Mouse (Mus musculus): ENCODE data around the gene Zfp287. TPM values are rescaled to one million over a fixed set of nuclear protein-coding genes. Genes with fewer than 3 reads are reported as not detected.
A peak's percentile ranks its signal among the peaks of the same experiment; 100 is the strongest.

The Zfp287 gene
- polyA plus RNA-seq, 1 experiment from 2014 or later: 1.2 TPM

DNA sequence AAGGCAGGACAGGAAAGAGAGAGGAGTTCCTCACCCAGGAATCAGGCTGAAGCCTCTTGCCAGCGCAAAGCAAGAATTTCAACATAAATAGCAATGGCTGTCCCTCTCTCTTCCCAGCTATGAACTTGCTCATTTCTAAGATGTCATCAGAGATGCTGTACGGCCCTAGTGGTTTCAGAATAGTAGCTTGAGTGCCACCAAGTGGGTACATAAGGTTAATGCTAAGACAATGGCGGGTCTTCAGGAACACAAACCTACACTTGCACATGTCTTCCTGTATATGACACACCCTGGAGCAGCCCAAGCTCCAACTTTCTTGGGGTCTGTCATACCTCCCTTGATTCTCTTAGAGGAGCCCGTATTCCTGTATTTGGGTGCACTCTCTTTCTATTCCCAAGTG lies 32.0 kb downstream of the Zfp287 start:
- H3K4me1 ChIP-seq: no peaks in the 10 kb centered on the region
- H3K27ac ChIP-seq: no peak overlapping the region
- no peak overlapping the region for H3K4me3 ChIP-seq
- H3K36me3 ChIP-seq: no peaks in the 10 kb centered on the region
- H3K9me3 ChIP-seq (replicated peaks): 0 out of 2 replicates have a peak, but pooled peaks cover 3% of the 10 kb centered on the region
- H3K4me2 ChIP-seq: no peak overlapping the region
- ATAC-seq: no peak
- WGBS (ENCODE audit: insufficient replicate concordance): 54% methylated on average over 4 of the region's 4 CpGs
- H3K27me3 ChIP-seq (replicated peaks): no peaks in the 10 kb centered on the region
- no peak overlapping the region for H3K9ac ChIP-seq

DNA sequence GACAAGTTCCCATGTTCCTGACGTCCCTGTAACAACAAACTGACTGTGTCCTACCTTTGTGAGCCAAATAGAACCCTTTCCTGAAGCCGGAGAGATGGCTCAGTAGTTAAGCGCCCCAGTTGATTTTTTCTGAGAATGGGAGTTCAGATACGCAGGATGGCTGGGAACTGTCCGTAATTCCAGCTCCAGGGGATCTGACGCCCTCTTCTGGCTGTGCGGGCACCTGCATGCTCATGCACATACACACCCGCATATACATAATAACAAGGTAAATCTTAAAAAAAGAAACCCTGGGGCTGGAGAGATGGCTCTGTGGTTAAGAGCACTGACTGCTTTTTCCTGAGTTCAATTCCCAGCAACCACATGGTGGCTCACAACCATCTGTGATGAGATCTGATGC lies 36.6 kb downstream of the Zfp287 start:
- H3K4me1 ChIP-seq: no peaks in the 10 kb centered on the region

DNA sequence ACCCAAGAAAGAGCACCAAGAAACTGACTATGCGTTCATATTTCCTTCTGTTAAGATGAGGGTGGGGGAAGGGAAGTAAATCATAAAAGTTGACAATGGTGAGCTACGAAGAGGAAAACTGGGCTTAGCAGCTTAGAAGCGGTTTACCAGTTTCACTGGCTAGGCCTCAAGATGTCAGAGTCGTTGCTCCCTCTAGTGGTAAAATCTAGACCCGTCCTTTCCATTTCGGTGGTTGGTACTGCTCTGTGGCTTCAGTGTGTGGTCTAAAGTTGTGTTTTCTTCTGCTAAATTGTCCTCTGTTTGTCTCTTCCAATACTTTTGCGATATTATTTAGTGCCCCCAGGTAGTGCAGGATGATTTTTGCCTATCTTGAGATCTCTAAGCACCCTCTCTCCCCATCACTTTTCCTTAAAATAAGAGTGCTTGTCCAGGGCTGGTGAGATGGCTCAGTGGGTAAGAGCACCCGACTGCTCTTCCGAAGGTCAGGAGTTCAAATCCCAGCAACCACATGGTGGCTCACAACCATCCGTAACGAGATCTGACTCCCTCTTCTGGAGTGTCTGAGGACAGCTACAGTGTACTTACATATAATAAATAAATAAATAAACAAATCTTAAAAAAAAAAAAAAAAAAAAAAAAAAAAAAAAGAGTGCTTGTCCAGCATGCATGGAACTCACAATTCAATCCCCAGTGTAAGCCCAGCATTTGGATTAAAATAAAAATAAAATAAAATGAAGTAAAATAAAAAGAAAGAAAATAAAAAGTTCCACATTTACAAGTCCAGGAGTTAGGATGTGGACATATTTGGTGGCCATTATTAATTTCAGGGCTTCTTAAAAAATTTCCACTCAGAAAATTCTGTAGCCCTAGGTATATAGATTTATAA lies 38.2 kb downstream of the Zfp287 start:
- H3K27me3 ChIP-seq (replicated peaks): no peaks in the 10 kb centered on the region
- H3K4me2 ChIP-seq: no peak overlapping the region
- WGBS (ENCODE audit: insufficient replicate concordance): 26% methylated on average over 11 of the region's 11 CpGs
- no peak overlapping the region for H3K9ac ChIP-seq
- no peak overlapping the region for H3K27ac ChIP-seq
- 0 out of 2 replicates have a peak, but pooled peaks have one; percentile 18 for ATAC-seq
- H3K36me3 ChIP-seq: no peaks in the 10 kb centered on the region
- H3K4me1 ChIP-seq: no peaks in the 10 kb centered on the region
- H3K4me3 ChIP-seq: no peak overlapping the region
- H3K9me3 ChIP-seq (replicated peaks): 0 out of 2 replicates have a peak, but pooled peaks cover 3% of the 10 kb centered on the region

More for the DNA sequence above, 36.6 kb downstream of the Zfp287 start:
- Histone ChIP-seq H3K9me3 (replicated peaks) (0 out of 2 replicates have a peak, but pooled peaks cover 3% of the 10 kb centered on the region), H3K27me3 (replicated peaks) (no peaks in the 10 kb centered on the region), H3K9ac (no peak overlapping the region), H3K36me3 (no peaks in the 10 kb centered on the region), H3K27ac (no peak overlapping the region), H3K4me2 (no peak overlapping the region), H3K4me3 (no peak overlapping the region)
- no peak for ATAC-seq
- 89% methylated on average over 8 of the region's 8 CpGs for WGBS (ENCODE audit: insufficient replicate concordance)

DNA sequence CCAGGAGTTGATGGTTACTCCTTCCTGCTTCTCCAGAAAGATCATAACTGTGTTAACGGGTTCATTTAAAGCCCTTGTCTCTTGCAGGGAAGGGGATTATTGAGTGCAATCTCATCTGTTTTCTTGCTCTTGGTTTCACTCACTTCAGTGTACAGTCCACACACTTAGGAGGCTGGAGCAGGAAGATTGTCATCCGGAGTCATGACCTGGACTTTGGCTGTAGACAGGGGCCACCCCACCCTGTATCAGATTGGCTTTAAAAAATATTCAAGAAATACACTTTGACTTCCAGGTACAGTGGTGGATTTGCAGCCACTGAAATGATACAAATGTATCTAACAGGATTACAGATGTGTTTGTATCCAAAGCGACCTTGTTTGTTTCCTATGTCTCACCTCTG lies 40.1 kb downstream of the Zfp287 start:
- WGBS (ENCODE audit: insufficient replicate concordance): 79% methylated on average over 3 of the region's 3 CpGs
- H3K9me3 ChIP-seq (replicated peaks): 0 out of 2 replicates have a peak, but pooled peaks cover 3% of the 10 kb centered on the region

DNA sequence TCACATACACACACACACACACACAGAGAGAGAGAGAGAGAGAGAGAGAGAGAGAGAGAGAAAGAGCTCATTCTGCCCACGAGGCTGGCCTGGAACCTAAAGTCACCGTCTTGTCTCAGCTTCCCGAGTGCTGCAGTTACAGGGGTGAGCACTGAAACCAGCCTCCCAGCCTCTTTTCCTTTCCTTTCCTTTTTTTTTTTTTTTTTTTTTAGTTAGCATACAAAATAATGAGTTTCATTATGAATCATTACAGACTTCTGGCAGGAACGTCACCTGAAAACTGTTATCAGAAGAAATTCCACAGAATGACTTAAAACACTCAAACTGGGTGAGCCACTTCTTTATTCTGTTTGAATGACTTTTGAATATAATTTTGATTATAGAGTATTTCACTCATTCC lies 51.8 kb downstream of the Zfp287 start:
- no peak overlapping the region for H3K4me3 ChIP-seq
- no peak overlapping the region for H3K9ac ChIP-seq
- no peaks in the 10 kb centered on the region for H3K27me3 ChIP-seq (replicated peaks)
- no peaks in the 10 kb centered on the region for H3K36me3 ChIP-seq
- no peak overlapping the region for H3K4me2 ChIP-seq
- H3K27ac ChIP-seq: no peak overlapping the region
- WGBS (ENCODE audit: insufficient replicate concordance): 70% methylated on average over 4 of the region's 4 CpGs
- H3K4me1 ChIP-seq: 0 out of 2 replicates have a peak, but pooled peaks cover 4% of the 10 kb centered on the region
- ATAC-seq: no peak
- H3K9me3 ChIP-seq (replicated peaks): no peaks in the 10 kb centered on the region

More for the DNA sequence above, 40.1 kb downstream of the Zfp287 start:
- Histone ChIP-seq H3K4me2 (no peak overlapping the region), H3K27me3 (replicated peaks) (no peaks in the 10 kb centered on the region), H3K4me3 (no peak overlapping the region), H3K4me1 (no peaks in the 10 kb centered on the region), H3K36me3 (no peaks in the 10 kb centered on the region), H3K9ac (no peak overlapping the region), H3K27ac (no peak overlapping the region)
- ATAC-seq: no peak

DNA sequence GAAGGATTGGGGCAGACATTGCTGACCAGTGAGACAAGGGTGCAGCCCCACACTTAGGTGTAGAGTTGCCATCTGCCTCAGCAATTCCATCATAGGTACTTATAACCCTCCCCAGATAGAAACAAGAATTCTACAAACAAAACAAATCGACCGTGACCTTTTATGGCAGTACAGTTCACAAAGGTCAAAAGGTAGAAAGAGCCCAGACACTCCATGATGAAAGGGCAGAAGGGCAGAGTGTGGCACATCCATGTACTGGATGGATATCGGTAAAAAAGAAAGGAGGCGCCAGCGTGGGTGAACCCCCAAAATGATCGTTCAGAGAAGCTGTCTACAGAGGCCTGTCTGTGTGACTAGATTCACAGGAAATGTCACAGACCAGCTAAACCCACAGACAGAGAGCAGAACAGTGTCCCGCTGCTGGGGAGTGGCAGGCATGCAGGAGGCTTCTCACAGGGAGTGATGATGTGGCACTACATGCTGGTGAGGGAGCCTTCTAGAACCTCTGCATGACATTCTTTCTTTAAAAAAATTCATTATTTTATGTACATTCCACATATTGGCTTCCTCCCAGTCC lies 52.8 kb downstream of the Zfp287 start:
- H3K4me2 ChIP-seq: no peak overlapping the region
- H3K27me3 ChIP-seq (replicated peaks): no peaks in the 10 kb centered on the region
- 0 out of 2 replicates have a peak, but pooled peaks cover 4% of the 10 kb centered on the region for H3K4me1 ChIP-seq
- H3K9me3 ChIP-seq (replicated peaks): no peaks in the 10 kb centered on the region
- H3K36me3 ChIP-seq: no peaks in the 10 kb centered on the region
- no peak overlapping the region for H3K4me3 ChIP-seq
- no peak overlapping the region for H3K27ac ChIP-seq
- no peak overlapping the region for H3K9ac ChIP-seq
- ATAC-seq: no peak
- WGBS (ENCODE audit: insufficient replicate concordance): 64% methylated on average over 7 of the region's 7 CpGs

DNA sequence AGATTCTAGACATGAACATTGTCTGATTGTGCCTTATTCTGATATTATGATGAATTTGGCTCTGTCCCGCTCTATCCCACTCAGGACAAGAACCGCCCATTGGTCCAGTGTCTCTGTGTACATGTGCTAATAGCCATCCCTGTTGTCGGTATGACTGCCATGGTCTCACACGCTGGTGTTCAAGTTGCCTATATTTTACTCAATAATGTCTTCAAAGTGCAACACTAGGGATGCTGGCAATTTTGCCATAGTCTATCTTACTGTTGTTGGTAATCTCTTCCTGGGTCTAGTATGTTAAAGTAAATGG lies 55.5 kb downstream of the Zfp287 start:
- Histone ChIP-seq H3K36me3 (no peaks in the 10 kb centered on the region), H3K4me1 (0 out of 2 replicates have a peak, but pooled peaks cover 4% of the 10 kb centered on the region), H3K4me3 (no peak overlapping the region), H3K27ac (no peak overlapping the region), H3K27me3 (replicated peaks) (no peaks in the 10 kb centered on the region), H3K9me3 (replicated peaks) (no peaks in the 10 kb centered on the region), H3K9ac (no peak overlapping the region), H3K4me2 (no peak overlapping the region)
- WGBS (ENCODE audit: insufficient replicate concordance): 78% methylated on average over 4 of the region's 4 CpGs
- ATAC-seq: no peak

DNA sequence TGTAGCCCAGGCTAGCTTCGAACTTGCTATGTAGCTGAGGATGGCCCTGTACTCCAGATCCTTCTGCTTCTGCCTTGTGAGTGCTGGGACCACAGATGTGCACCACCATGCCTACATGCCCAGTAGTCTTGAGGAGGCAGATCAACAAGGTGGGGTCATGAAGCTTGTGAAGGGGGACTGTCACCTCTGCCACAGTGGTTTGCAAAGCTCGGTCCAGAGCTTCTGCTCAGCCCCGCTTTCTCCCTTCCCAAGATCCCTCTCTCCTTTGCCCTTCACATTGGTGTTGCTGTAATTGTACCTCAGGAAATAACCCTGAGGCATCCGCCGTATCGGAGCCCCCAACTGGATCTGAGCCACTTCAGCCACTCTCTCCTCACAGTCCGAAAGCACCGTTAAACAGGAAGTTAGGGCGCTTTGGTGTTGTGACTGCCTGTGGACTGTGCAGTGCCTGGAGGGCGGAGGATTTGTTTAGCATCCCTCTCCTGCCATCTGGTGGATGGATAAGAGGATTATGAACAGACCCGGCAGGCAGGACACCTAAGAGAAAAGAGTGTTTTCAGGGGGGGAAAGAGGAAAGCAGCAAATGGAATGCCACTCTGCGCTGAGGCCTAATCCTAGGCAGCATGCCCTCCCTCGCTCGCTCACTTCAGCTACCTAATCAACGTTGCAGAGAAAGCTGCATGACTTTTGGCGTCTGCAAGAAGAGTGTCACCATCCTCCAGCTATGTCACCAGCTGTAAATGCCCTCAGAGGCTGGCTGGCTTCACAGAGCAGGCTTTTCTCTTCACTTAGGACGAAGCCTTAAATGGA lies 56.0 kb downstream of the Zfp287 start:
- H3K9ac ChIP-seq: peak overlapping the region; percentile 32; the same call in 1 of the 2 replicates
- ATAC-seq: peak; percentile 65
- no peaks in the 10 kb centered on the region for H3K27me3 ChIP-seq (replicated peaks)
- H3K9me3 ChIP-seq (replicated peaks): no peaks in the 10 kb centered on the region
- no peak overlapping the region for H3K27ac ChIP-seq
- WGBS (ENCODE audit: insufficient replicate concordance): 14% methylated on average over 17 of the region's 17 CpGs
- H3K36me3 ChIP-seq: no peaks in the 10 kb centered on the region
- peak overlapping the region; percentile 24; the same call in 1 of the 2 replicates for H3K4me3 ChIP-seq
- peak overlapping the region; percentile 57 for H3K4me2 ChIP-seq
- H3K4me1 ChIP-seq: 0 out of 2 replicates have a peak, but pooled peaks cover 4% of the 10 kb centered on the region

DNA sequence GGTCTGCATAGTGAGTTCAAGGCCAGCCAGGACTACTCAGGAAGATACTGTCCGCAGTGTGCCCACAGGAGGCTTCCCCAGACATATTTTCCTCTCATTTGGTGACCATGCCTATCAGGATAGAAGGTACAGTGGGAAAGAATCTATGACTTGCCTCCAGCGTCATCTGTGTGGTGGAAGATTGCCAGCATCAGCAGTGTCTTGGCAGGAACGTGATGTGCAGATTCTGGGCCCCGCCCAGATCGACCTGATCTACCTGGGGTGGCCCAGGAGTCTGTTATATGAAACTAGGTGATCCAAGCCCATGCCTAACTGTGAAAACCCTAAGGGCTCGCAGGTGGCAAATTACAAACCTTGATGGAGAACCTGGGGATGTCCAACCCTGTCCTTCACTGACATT lies 61.7 kb downstream of the Zfp287 start:
- H3K4me1 ChIP-seq: no peaks in the 10 kb centered on the region
- H3K9me3 ChIP-seq (replicated peaks): no peaks in the 10 kb centered on the region
- H3K36me3 ChIP-seq: peaks cover 5% of the 10 kb centered on the region; the same call in 1 of the 2 replicates
- H3K27me3 ChIP-seq (replicated peaks): no peaks in the 10 kb centered on the region
- no peak overlapping the region for H3K27ac ChIP-seq
- no peak for ATAC-seq
- H3K9ac ChIP-seq: no peak overlapping the region
- no peak overlapping the region for H3K4me2 ChIP-seq
- WGBS (ENCODE audit: insufficient replicate concordance): 68% methylated on average over 6 of the region's 6 CpGs
- H3K4me3 ChIP-seq: no peak overlapping the region

DNA sequence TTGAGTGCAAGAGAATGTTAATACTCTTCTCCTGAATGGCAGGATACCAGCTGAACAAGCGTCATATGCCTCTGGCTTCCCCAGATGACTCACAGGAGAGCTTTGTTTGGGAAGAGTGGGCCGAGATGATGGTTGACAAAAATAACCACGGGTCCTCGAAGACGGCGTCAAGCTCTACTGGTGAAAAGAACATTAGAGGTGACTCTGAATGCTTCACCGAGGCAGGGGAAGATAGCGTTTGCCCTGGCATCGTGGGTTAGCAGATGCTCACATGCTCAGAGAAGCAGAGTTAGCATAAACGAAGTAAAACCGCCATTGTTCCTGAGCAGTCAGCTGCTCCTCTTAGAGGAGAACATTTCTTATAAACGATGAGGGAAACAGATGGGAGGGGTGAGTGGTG lies 62.2 kb downstream of the Zfp287 start:
- Histone ChIP-seq H3K27ac (no peak overlapping the region), H3K9ac (no peak overlapping the region), H3K4me1 (no peaks in the 10 kb centered on the region), H3K4me3 (no peak overlapping the region), H3K4me2 (no peak overlapping the region), H3K36me3 (peaks cover 10% of the 10 kb centered on the region; the same call in 1 of the 2 replicates), H3K9me3 (replicated peaks) (no peaks in the 10 kb centered on the region), H3K27me3 (replicated peaks) (no peaks in the 10 kb centered on the region)
- WGBS (ENCODE audit: insufficient replicate concordance): 48% methylated on average over 12 of the region's 12 CpGs
- no peak for ATAC-seq

DNA sequence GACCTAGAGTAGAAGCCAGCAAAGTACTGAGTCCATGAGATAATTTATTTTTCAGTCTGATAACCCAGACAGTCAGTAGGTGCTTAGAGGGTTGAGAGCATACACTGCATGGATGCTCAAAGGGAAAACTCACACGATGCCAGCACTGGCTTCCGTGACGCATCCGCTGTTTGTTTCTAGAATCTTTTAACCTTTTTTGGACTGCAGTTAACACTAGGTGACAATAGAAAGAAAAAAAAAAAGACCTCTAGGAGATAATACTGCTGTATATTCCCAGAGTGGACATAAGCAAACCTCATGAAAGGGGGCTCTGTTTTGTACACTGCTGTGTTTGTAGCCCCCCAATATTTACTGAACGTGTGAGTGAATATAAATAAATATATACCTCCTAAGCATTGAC lies 62.7 kb downstream of the Zfp287 start:
- no peak overlapping the region for H3K4me3 ChIP-seq
- no peak overlapping the region for H3K27ac ChIP-seq
- ATAC-seq: no peak
- H3K36me3 ChIP-seq: peaks cover 10% of the 10 kb centered on the region; the same call in 1 of the 2 replicates
- no peak overlapping the region for H3K4me2 ChIP-seq
- H3K4me1 ChIP-seq: no peaks in the 10 kb centered on the region
- H3K9me3 ChIP-seq (replicated peaks): no peaks in the 10 kb centered on the region
- 87% methylated on average over 5 of the region's 5 CpGs for WGBS (ENCODE audit: insufficient replicate concordance)
- no peaks in the 10 kb centered on the region for H3K27me3 ChIP-seq (replicated peaks)
- no peak overlapping the region for H3K9ac ChIP-seq

DNA sequence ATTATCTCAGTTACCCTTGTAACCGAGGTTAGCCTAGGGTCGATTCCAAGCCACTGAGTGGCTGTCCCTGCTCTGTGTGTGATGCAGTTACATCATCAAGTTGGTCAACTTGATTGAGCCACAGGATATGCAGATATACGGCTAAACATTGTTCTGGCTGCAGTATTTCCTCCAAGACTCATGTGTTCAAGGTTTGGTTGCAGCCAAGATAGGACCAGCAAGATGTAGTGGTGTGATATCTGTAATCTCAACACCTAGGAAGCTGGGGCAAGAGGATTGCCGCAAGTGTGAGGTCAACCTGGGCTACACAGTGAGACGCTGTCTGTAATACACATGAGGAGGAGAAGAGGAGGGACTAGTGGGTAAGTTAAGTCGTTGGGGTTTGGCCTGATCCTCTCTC lies 67.5 kb downstream of the Zfp287 start:
- WGBS (ENCODE audit: insufficient replicate concordance): 53% methylated on average over 6 of the region's 6 CpGs
- ATAC-seq: no peak
- H3K9me3 ChIP-seq (replicated peaks): no peaks in the 10 kb centered on the region
- H3K9ac ChIP-seq: no peak overlapping the region
- H3K4me1 ChIP-seq: no peaks in the 10 kb centered on the region
- no peak overlapping the region for H3K27ac ChIP-seq
- H3K4me2 ChIP-seq: no peak overlapping the region
- no peak overlapping the region for H3K4me3 ChIP-seq
- H3K27me3 ChIP-seq (replicated peaks): no peaks in the 10 kb centered on the region
- H3K36me3 ChIP-seq: peaks cover 13% of the 10 kb centered on the region

Data from liver, embryonic 12.5 days (tissue).